Mouse (Mus musculus) olfactory bulb, adult 2 months (tissue): ENCODE data around the gene 4931428F04Rik. TPM values are rescaled to one million over a fixed set of nuclear protein-coding genes. Genes with fewer than 3 reads are reported as not detected.

Source experiments
- H3K27ac ChIP-seq: fragments of 200-500 bp; 2 replicates; pipeline ENCODE4 v1.5.1; 2012; ENCODE audit warnings: low read depth, low read length; ENCODE audit not compliant: insufficient read depth
- H3K4me1 ChIP-seq: fragments of 200-500 bp; 2 replicates; pipeline ENCODE4 v1.6.1; 2012; ENCODE audit warnings: low read length; ENCODE audit not compliant: control insufficient read depth, insufficient read depth
- H3K4me3 ChIP-seq: fragments of 200-500 bp; 2 replicates; pipeline ENCODE4 v1.5.1; 2012; ENCODE audit warnings: mild to moderate bottlenecking, low read depth, low read length, moderate library complexity; ENCODE audit not compliant: insufficient read depth
- CTCF ChIP-seq: fragments of 200-500 bp; IDR thresholded peaks from 2 replicates; pipeline ENCODE4 v1.5.1; 2012; ENCODE audit warnings: low read depth, mild to moderate bottlenecking, low read length, moderate library complexity; ENCODE audit not compliant: insufficient read depth
- POLR2A ChIP-seq: fragments of 200-500 bp; IDR thresholded peaks from 2 replicates; pipeline ENCODE4 v1.6.1; 2012; ENCODE audit warnings: mild to moderate bottlenecking, low read depth, low read length, moderate library complexity; ENCODE audit not compliant: insufficient read depth
- WGBS: fragments of 180-500 bp; shearing (Covaris S2); methylation state at CpG from one replicate; pipeline ENCODE4 v1.1.7; 2018; 5-methylcytosine and 5-hydroxymethylcytosine counted together
- polyA plus RNA-seq: library from polyadenylated mRNA; stranded (reverse); fragments of >200 nt; gene quantifications from 2 replicates; pipeline ENCODE4 v1.2.4, GENCODE M21; 2012; ENCODE audit warnings: low replicate concordance; ENCODE audit not compliant: missing spikeins, insufficient read depth, insufficient read length

Gene 4931428F04Rik
- polyA plus RNA-seq, 1 experiment: not detected

DNA sequence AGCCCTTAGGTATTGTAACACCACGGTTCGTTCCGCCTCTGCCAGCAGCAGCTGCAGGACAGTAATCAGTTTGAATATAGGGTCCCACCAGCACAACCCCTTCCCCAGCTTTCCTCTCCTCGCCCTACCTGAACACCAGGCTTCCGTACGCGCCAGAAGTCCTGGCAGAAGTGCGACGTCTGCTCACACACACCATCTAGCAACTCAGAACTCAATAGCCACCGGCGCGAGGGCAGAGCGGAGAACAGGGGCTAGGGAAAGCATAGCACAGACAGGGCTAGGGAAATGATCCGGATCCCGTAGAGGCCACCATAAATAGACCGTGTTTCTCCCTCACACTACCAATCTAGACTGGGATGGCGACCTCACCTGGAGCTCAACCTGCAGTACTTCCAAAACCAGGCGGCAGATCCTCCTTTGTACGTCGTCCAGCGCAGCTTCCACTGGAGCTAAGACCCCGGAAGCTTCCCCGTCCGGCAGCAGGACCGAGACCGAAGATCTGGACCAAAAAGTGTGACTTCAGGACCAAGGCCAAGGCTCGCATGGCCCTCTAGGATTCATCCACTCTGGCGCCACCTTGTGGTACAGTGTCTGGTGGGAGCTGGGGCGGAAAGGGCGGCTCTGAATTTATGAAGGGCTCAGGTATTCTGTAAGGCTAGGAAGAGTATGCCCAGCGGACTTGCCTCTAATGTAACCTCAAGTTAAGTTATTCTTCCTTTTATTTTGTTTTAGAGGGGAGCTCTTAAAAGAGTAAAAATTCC is 1.1 kb upstream of the 4931428F04Rik start:
- peak overlapping the region; percentile 73; the same call in 1 of the 2 replicates for H3K4me3 ChIP-seq
- no peak overlapping the region for H3K27ac ChIP-seq
- WGBS: 12% methylated on average over 31 of the region's 31 CpGs
- peaks cover 22% of the 10 kb centered on the region for H3K4me1 ChIP-seq
- no peak for TF ChIP-seq POLR2A
- peak; percentile 69 for TF ChIP-seq CTCF

DNA sequence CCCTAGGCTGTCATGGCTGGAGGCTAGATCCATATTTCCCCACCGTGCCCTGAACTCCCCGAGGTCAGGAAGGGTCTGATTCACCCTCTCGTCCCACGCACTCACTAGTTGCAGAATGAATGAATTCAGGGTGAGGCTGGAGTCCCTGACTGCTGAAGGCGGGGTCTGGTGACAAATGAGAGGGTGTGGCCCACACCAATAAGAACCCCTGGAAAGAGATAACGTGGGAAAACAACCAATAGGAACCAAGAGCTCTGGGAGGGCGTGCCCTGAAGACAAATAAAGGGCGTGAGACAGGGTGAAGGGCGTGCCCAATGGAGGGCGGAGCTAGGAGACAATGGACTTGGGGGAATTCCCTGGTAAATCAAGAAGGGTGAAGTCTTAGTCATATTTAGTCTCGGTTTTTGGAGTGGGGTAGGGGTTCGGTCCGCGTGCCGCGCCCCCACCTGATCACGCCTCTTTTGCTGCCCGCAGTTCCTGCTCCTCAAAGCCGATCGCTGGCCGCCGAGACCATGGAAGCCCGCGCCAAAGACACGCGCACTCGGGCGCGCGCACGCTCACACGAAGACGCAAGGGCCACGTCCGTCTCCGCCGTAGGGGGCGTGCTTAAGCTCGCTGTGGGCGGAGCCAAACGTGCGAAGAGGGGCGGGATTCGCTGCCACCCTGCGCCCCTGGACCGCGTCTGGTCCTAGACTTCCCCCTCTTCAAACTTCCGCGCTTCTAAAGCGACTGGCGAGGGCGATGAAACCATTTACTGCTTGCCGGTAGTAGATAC is 519 bp downstream of the 4931428F04Rik start:
- Histone ChIP-seq H3K4me3 (peak overlapping the region; percentile 73), H3K4me1 (peaks cover 22% of the 10 kb centered on the region), H3K27ac (peak overlapping the region; percentile 78)
- peak; percentile 88 for TF ChIP-seq POLR2A
- TF ChIP-seq CTCF: no peak
- WGBS: under 1% methylated on average over 53 of the region's 53 CpGs

DNA sequence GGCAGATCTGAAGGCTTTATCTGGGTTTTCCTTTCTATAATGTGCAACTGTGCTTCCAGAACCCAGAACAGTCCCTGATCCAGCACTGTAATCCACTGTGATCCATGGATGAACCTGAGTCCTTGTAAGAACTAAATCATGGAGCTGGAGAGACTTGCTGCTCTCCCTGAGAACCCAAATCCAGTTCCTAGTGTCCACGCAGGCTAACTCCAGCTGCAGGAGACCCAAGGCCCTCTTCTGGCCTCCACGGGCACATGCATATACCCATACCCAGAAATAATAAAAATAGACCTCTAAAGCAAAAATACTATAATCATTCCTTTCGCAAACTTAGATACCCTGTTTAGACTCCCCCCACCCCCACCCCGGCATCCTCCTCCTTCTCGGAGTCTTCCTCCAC is 1.4 kb downstream of the 4931428F04Rik start:
- no peak overlapping the region for H3K27ac ChIP-seq

DNA sequence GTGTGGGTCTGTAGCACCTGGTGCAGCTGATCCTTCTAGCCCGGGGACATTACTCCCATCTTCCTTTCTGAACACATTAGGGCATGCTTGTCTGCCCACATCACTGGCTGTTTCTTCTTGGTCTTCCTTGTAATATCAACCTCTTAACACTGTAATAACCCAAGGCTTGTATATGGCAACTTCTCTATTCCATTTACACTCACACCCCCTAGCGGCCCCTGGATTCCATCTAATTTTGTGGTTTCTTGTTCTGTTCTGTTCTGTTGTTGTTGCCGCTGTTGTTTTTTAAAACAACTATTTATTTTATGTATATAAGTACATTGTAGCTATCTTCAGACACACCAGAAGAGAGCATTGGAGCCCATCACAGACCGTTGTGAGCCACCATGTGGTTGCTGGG is 2.8 kb downstream of the 4931428F04Rik start:
- Histone ChIP-seq H3K4me1 (peaks cover 22% of the 10 kb centered on the region), H3K27ac (no peak overlapping the region), H3K4me3 (no peak overlapping the region)
- 86% methylated on average over 4 of the region's 4 CpGs for WGBS
- TF ChIP-seq CTCF (no peak), POLR2A (no peak)

More for the DNA sequence above, 1.4 kb downstream of the 4931428F04Rik start:
- Histone ChIP-seq H3K4me1 (peaks cover 22% of the 10 kb centered on the region), H3K4me3 (no peak overlapping the region)
- WGBS: 61% methylated on average over 5 of the region's 5 CpGs
- TF ChIP-seq POLR2A (no peak), CTCF (no peak)

DNA sequence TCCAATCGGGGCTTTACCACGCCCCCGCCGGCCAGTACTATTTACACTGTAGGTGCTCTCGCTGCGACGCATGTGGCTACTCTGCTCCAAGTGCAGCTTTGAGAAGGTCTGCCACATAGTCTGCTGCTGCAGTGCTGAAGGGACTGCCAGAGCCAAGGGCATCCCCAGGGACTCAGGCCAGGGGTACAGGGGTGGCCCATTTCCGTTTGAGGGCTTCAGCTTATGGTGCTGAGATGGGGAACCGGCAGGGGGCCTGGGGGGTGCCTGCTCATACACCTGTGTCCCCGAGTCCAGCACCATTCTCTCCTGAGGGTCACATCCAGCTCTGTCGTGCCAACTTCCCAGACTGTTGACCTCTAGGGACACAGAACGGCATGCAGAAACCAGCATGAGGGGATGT is 4.2 kb downstream of the 4931428F04Rik start:
- WGBS: 60% methylated on average over 12 of the region's 12 CpGs
- Histone ChIP-seq H3K4me1 (peaks cover 18% of the 10 kb centered on the region), H3K27ac (no peak overlapping the region), H3K4me3 (no peak overlapping the region)
- TF ChIP-seq CTCF (no peak), POLR2A (no peak)

DNA sequence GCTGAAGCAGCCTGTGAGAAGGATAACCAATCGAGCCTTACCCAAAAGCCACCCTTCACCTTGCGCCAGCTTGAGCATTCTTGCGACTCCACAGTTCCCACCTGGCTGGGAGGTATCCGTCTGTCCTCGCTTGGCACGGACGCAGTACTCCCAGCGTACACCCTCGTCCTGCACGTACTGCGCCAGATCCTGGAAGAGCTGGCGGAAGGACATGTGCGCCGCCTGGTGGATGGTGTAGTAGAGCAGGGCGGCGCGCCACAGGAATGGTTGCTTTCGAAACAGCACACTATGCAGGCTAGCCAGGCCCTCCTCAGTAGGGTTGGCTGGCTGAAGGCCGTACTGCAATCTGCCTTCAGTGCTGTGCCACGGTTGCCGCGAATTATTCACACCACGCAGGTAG is 6.6 kb downstream of the 4931428F04Rik start:
- TF ChIP-seq POLR2A: no peak
- peak; percentile 47 for TF ChIP-seq CTCF
- 49% methylated on average over 23 of the region's 23 CpGs for WGBS
- Histone ChIP-seq H3K4me1 (peaks cover 11% of the 10 kb centered on the region), H3K27ac (no peak overlapping the region), H3K4me3 (no peak overlapping the region)

DNA sequence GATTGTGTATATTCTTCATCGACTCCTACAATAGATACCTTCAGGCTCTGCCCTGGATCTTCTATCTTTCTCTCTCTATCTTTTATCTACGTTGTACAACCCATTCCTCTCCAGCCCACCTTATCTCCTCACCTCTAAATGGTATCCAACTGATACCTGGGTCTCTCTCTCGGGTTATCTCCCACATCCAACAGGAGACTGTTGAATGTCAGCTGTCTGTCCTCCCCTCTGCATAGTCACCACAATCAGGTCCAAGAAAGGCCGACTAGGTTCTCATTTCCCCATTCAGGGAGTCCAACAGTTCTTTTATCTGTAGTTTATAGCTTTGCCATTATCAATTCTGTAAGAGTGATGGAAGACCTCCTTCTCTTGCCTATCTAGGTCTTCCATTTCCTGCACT is 7.4 kb downstream of the 4931428F04Rik start:
- Histone ChIP-seq H3K27ac (no peak overlapping the region), H3K4me3 (no peak overlapping the region), H3K4me1 (peaks cover 11% of the 10 kb centered on the region)
- 95% methylated on average over 4 of the region's 4 CpGs for WGBS
- no peak for TF ChIP-seq POLR2A
- TF ChIP-seq CTCF: no peak

DNA sequence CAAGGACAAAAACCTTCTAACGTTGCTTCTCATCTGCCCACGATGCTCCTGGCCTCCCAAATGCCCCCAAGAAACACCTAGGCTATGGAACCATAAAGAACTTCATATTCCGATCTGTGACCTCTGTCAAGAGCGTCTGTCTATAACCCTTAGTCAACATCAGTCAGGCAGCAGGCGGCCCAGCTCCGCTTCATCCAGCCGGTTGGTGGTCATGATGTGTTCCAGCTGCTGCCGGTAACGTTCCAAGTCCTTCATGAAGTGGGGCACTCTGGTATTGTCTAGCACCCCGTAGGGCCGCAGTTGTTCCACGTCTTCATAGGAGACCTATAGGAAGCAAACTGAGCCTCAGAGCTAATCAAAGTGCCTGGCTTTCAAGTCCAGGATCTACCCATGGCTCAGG is 7.8 kb downstream of the 4931428F04Rik start:
- H3K4me1 ChIP-seq: peaks cover 11% of the 10 kb centered on the region
- H3K4me3 ChIP-seq: no peak overlapping the region
- 93% methylated on average over 12 of the region's 12 CpGs for WGBS
- no peak overlapping the region for H3K27ac ChIP-seq
- TF ChIP-seq POLR2A: no peak
- TF ChIP-seq CTCF: no peak

DNA sequence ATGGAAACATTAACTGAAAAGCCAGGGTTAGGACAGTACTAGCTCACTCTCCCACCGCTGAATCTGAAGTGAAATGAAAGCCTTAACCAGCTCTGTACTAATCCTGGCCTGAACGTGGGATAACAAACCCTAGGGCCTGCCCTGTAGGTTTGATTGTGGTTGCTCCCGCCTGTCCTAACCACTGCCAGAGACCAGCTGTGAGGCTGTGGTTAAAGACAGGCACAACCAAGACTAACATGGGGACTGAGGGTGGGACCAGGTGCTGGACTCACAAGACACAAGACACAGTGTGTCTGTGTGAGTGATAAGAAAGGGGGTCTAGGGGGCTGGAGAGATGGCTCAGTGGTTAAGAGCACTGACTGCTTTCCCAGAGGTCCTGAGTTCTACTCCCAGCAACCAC is 9.1 kb downstream of the 4931428F04Rik start:
- no peak overlapping the region for H3K4me3 ChIP-seq
- no peak overlapping the region for H3K27ac ChIP-seq
- peaks cover 16% of the 10 kb centered on the region for H3K4me1 ChIP-seq
- TF ChIP-seq CTCF (no peak), POLR2A (no peak)
- WGBS: 83% methylated on average over 3 of the region's 3 CpGs
